Mouse (Mus musculus) embryonic fibroblast, embryonic 13.5 days (primary cell): ENCODE measurements at regions not wholly inside any gene's neighbourhood (a gene's known extent, or its start where the extent isn't known, plus 50 kb on each side); places are given as distances from the start of the nearest gene placed in this dataset.

Source experiments
- CTCF ChIP-seq: IDR thresholded peaks from 2 replicates; pipeline ENCODE4 v1.5.1; 2011; ENCODE audit warnings: mild to moderate bottlenecking, control low read depth, low read length, moderate library complexity, borderline replicate concordance; ENCODE audit not compliant: insufficient read depth
- POLR2A ChIP-seq: IDR thresholded peaks from 2 replicates; pipeline ENCODE4 v1.6.1; 2011; ENCODE audit warnings: low read depth, mild to moderate bottlenecking, control low read depth, low read length, moderate library complexity

DNA sequence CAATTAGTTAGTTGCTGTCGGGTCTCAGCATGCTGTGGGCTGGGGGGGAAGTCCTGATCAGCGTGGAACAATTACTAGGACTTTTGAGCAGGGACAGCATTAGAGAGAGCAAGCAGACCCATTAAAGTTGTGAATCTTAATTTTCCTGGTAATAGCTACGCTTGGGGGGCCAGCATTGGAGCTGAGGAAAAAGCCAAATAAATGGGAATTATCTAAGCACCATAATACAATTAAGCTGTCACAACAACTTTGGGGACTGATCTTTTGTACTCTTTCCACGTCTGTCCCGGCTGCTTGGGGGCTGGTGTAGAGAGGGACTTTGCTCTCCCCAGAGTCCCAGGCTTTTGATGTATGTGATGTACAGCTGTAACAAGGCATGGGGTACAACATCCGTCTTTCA lies 81.3 kb upstream of the Tmtc4 start:
- no peak for TF ChIP-seq POLR2A
- TF ChIP-seq CTCF, result no peak
